Mouse (Mus musculus) forebrain, postnatal 0 days (tissue): ENCODE results near the gene Gsx2. TPM values are rescaled to one million over a fixed set of nuclear protein-coding genes. Genes with fewer than 3 reads are reported as not detected.

Experiments
- ATAC-seq: fragments of 200-750 bp; cut with Nextera tagmentation; 2 replicates; pipeline ENCODE4 v1.8.0; 2017; ENCODE audit warnings: mild to moderate bottlenecking, moderate library complexity
- DNase-seq: peaks from one replicate; pipeline ENCODE4 v3.0.0-alpha.2; 2015
- H3K27ac ChIP-seq: fragments of 300-500 bp; sonication (generic); 2 replicates; pipeline ENCODE4 v1.5.1; 2014; ENCODE audit warnings: low read depth, mild to moderate bottlenecking, antibody characterized with exemption, low read length, moderate library complexity, mixed read lengths
- H3K27me3 ChIP-seq: fragments of 300-500 bp; sonication (generic); 2 replicates; pipeline ENCODE4 v1.6.1; 2014; ENCODE audit warnings: mild to moderate bottlenecking, low read length, mixed read lengths; ENCODE audit not compliant: insufficient read depth
- H3K36me3 ChIP-seq: fragments of 300-500 bp; sonication (generic); 2 replicates; pipeline ENCODE4 v1.6.1; 2014; ENCODE audit warnings: mild to moderate bottlenecking, moderate library complexity; ENCODE audit not compliant: insufficient read depth
- H3K4me1 ChIP-seq: fragments of 300-500 bp; sonication (generic); 2 replicates; pipeline ENCODE4 v1.6.1; 2014; ENCODE audit warnings: antibody characterized with exemption; ENCODE audit not compliant: insufficient read depth
- H3K4me2 ChIP-seq: fragments of 300-500 bp; sonication (generic); 2 replicates; pipeline ENCODE4 v1.6.1; 2014; ENCODE audit warnings: low read depth, mild to moderate bottlenecking, moderate library complexity
- H3K4me3 ChIP-seq: fragments of 300-500 bp; sonication (generic); 2 replicates; pipeline ENCODE4 v1.5.1; 2014; ENCODE audit warnings: low read depth, low read length, mixed read lengths
- H3K9ac ChIP-seq: fragments of 300-500 bp; sonication (generic); 2 replicates; pipeline ENCODE4 v1.6.1; 2014; ENCODE audit warnings: mild to moderate bottlenecking
- H3K9me3 ChIP-seq: fragments of 300-500 bp; sonication (generic); 2 replicates; pipeline ENCODE4 v1.6.1; 2016; ENCODE audit warnings: low read length
- CTCF ChIP-seq: sonication (generic); IDR thresholded peaks from 2 replicates; pipeline ENCODE4 v1.5.1; 2016; ENCODE audit warnings: antibody characterized with exemption, control low read depth, low read depth
- WGBS: fragments of 180-500 bp; shearing (Covaris S2); extraction: QIAGEN DNeasy Blood & Tissue Kit; methylation state at CpG from one replicate; pipeline ENCODE4 v1.1.7; 2014; 5-methylcytosine and 5-hydroxymethylcytosine counted together
- polyA plus RNA-seq: library from polyadenylated mRNA; unstranded; fragments of >200 nt; fragmentation: Nextera tagmentation; extraction: Ambion mirVana; gene quantifications from 2 replicates; pipeline ENCODE4 v1.2.1, GENCODE M21; 2015
- total RNA-seq: library from RNA; depleted of rRNA; stranded (reverse); fragments of >200 nt; gene quantifications from 2 replicates; pipeline ENCODE4 v1.2.3, GENCODE M21; 2014

Gsx2 gene
- total and polyA plus RNA-seq, 2 experiments from 2014 or later, result 1.5 to 1.7 TPM

DNA sequence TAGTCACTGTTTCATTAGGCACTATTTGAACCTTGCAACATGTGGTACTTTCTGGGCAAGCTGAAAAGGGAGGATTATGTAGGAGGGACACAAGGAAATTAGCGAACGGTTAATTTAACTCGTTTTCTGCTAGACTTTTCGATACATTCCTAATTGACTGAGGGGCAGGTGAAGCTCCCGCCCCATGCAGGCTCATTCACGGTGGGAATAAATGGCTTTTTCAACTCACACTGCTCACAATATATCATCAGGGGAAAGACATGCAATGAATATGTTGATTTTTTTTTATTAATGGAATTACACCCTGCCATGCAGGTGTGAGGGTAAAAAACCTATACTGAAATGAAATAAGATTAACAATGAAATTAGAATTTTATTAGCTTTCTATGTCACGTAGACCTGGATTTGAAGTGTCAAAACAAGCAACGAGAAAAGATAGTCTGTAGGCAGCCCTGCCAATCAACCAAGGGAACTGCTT, 9.0 kb downstream of the Gsx2 start:
- H3K9ac ChIP-seq, result no peak overlapping the region
- H3K4me1 ChIP-seq, result no peaks in the 10 kb centered on the region
- ATAC-seq, result no peak
- H3K9me3 ChIP-seq, result no peaks in the 10 kb centered on the region
- H3K27me3 ChIP-seq, result peaks cover 71% of the 10 kb centered on the region
- WGBS, result 2% methylated on average over 8 of the region's 8 CpGs
- peak; percentile 53 for DNase-seq
- H3K36me3 ChIP-seq, result no peaks in the 10 kb centered on the region
- no peak for TF ChIP-seq CTCF
- no peak overlapping the region for H3K27ac ChIP-seq
- H3K4me3 ChIP-seq, result no peak overlapping the region
- peak overlapping the region; percentile 29; the same call in 1 of the 2 replicates for H3K4me2 ChIP-seq

DNA sequence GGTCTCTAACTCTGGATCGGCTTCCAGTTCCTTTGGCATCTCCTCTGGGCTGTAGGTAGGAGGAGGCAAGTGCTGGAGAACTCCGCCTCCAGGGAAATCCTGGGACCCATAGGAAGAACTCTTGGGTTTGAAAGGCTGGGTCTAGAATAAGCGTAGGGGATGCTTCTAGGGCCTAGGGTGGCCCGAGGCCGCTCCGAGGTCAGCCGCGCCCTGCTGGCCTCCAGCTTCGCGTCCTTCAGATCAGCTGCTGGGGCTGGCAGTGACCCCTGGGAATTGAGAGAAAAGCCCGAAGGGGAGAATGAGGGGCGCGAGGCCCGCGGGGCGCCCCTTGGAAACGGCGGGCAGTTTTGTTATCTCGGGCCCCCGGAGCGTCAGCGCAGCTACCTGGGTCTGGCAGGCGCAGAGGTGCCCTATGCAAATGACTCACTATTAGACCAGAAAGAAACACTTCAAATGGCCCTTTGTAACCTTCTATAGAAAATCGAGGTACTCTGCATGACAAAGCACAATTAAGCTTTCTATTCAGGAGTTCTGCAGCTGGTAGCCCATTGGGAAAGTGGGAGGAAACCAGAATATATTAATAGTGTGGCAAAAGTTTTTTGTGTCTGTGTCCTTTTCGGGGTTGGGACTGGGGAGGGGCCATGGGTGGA, 9.6 kb downstream of the Gsx2 start:
- no peaks in the 10 kb centered on the region for H3K4me1 ChIP-seq
- H3K4me3 ChIP-seq, result no peak overlapping the region
- ATAC-seq (peak; percentile 53; the same call in 1 of the 2 replicates), DNase-seq (peak; percentile 36)
- WGBS, result 2% methylated on average over 25 of the region's 25 CpGs
- H3K27me3 ChIP-seq, result peaks cover 66% of the 10 kb centered on the region
- H3K9me3 ChIP-seq, result no peaks in the 10 kb centered on the region
- peak overlapping the region; percentile 29 for H3K4me2 ChIP-seq
- no peak overlapping the region for H3K27ac ChIP-seq
- no peak for TF ChIP-seq CTCF
- H3K9ac ChIP-seq, result no peak overlapping the region
- H3K36me3 ChIP-seq, result no peaks in the 10 kb centered on the region

DNA sequence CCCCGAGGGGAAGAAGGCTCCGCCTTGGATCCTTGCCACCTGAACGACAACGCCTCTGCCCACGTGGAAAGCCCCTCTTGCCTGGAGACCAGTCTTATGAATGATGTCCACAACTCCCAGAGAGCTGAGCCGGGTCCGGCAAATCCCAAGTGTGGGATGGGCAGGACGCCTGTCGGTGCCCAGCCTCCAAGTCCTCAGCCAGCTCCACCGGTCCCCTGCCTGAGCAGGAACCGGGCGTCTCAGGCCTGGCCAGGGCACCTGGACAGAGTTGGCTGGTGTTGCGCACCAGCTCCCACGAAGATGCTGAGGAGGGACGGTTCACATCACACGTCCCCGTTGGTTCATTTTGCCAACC, 10.1 kb downstream of the Gsx2 start:
- H3K27ac ChIP-seq, result no peak overlapping the region
- H3K9ac ChIP-seq, result no peak overlapping the region
- H3K27me3 ChIP-seq, result peaks cover 61% of the 10 kb centered on the region
- TF ChIP-seq CTCF, result no peak
- no peaks in the 10 kb centered on the region for H3K4me1 ChIP-seq
- 6% methylated on average over 17 of the region's 17 CpGs for WGBS
- DNase-seq (no peak), ATAC-seq (peak; percentile 23; the same call in 1 of the 2 replicates)
- H3K9me3 ChIP-seq, result no peaks in the 10 kb centered on the region
- H3K4me3 ChIP-seq, result no peak overlapping the region
- H3K36me3 ChIP-seq, result no peaks in the 10 kb centered on the region
- no peak overlapping the region for H3K4me2 ChIP-seq

DNA sequence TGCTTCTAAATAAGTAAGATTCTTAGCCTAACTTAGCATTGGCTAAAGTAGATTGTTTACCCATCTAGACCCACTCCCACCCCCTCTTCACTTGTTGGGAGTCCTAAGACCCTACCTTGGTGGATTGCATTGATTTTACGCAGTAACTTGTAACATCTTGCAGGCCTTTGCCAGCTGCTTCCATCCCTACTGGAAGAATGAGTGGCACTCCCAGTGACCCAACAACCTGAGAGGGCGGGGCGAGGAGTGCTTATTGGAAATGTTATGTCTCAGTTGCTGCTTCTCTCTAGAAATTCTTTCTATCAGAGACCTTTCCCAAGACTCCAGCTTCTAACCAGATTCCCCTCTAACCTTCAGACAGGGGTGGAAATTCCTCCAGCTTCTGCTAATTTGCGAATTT, 10.5 kb downstream of the Gsx2 start:
- no peak overlapping the region for H3K9ac ChIP-seq
- H3K27ac ChIP-seq, result no peak overlapping the region
- no peak overlapping the region for H3K4me2 ChIP-seq
- H3K4me3 ChIP-seq, result no peak overlapping the region
- ATAC-seq (no peak), DNase-seq (no peak)
- no peaks in the 10 kb centered on the region for H3K36me3 ChIP-seq
- H3K4me1 ChIP-seq, result no peaks in the 10 kb centered on the region
- no peaks in the 10 kb centered on the region for H3K9me3 ChIP-seq
- WGBS, result 22% methylated on average over 4 of the region's 4 CpGs
- peaks cover 57% of the 10 kb centered on the region for H3K27me3 ChIP-seq
- TF ChIP-seq CTCF, result no peak

DNA sequence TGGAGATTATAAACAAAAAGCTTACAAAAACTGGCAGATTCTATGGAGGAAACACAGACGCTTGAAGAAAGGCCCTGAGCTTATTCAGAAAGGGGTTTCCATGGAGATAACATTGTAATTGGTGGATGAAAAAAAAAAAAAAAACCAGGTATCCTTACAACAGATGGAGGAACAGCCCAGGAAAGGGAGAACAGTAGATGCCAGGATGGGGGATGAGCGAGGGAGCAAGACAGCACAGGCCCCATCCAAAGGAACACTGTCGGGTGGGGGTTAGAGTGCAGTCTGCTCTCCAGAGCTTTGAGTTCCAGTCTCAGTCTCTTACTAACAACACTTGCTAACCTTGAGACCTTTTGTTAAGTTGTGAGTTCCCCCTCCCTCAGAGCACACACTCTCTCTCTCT, 31.1 kb downstream of the Gsx2 start:
- no peak overlapping the region for H3K4me3 ChIP-seq
- no peaks in the 10 kb centered on the region for H3K36me3 ChIP-seq
- DNase-seq, result peak; percentile 54
- TF ChIP-seq CTCF, result no peak
- H3K4me1 ChIP-seq, result no peaks in the 10 kb centered on the region
- H3K9ac ChIP-seq, result no peak overlapping the region
- no peak overlapping the region; the same call in 1 of the 2 replicates for H3K27ac ChIP-seq
- peak; percentile 74 for ATAC-seq
- WGBS, result 44% methylated on average over 3 of the region's 3 CpGs
- H3K27me3 ChIP-seq, result no peaks in the 10 kb centered on the region; the same call in 1 of the 2 replicates
- no peaks in the 10 kb centered on the region; the same call in 1 of the 2 replicates for H3K9me3 ChIP-seq
- H3K4me2 ChIP-seq, result no peak overlapping the region

DNA sequence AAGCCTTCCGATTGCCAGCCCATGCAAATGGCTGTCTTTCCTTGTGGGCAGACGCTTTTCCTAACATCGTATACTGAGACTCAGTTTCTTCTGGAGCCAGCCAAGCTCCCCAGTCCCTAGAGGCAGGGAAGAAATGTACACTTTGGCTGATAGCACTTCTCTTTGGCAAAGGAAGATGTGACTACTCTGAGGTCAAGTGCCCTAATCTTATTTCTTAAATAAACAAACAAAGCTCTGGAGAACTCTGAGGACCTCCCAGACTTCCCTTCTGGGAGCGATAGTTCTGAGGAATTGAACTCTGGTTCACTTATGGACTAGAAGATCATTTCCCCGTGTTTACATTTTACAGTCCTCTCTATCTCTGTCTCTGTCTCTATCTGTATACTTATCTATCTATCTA, 34.0 kb downstream of the Gsx2 start:
- no peaks in the 10 kb centered on the region; the same call in 1 of the 2 replicates for H3K9me3 ChIP-seq
- H3K4me2 ChIP-seq, result no peak overlapping the region
- TF ChIP-seq CTCF, result no peak
- H3K36me3 ChIP-seq, result no peaks in the 10 kb centered on the region
- H3K9ac ChIP-seq, result no peak overlapping the region
- no peaks in the 10 kb centered on the region for H3K4me1 ChIP-seq
- H3K4me3 ChIP-seq, result no peak overlapping the region
- no peaks in the 10 kb centered on the region for H3K27me3 ChIP-seq
- H3K27ac ChIP-seq, result no peak overlapping the region
- WGBS, result 72% methylated on average over 5 of the region's 5 CpGs
- ATAC-seq, result no peak
- no peak for DNase-seq

DNA sequence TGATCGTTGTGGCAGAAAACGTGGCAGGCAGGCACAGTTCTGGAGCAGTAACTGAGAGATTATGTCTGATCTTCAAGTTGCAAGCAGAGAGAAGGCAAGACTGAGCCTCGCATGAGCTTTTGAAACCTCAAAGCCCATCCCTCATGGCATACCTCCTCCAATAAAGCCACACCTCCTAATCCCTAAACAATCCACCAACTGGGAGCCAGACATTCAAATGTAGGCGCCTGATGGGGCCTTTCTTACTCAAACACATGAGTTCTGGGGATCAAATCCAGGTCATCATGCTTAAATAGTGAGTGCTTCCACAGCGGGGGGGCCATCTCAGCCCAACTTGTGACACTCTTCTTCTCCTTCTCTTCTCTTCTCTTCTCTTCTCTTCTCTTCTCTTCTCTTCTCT, 36.4 kb downstream of the Gsx2 start:
- Histone ChIP-seq H3K4me3 (no peak overlapping the region), H3K9me3 (no peaks in the 10 kb centered on the region; the same call in 1 of the 2 replicates), H3K4me1 (no peaks in the 10 kb centered on the region), H3K27ac (no peak overlapping the region), H3K4me2 (no peak overlapping the region), H3K9ac (no peak overlapping the region), H3K27me3 (no peaks in the 10 kb centered on the region), H3K36me3 (no peaks in the 10 kb centered on the region)
- WGBS, result 41% methylated on average over 5 of the region's 5 CpGs
- TF ChIP-seq CTCF, result no peak
- no peak for DNase-seq
- ATAC-seq, result no peak
